Mouse (Mus musculus): ENCODE results near the gene Slc22a5.
"Not testable (repeated sequence)": the region's sequence is repeated elsewhere in the genome, so short reads cannot be mapped to it uniquely, and the experiment has no call there.

Gene Slc22a5

GRCm38 (mm10) chr11:53869172-53869571, 22.3 kb downstream of the Slc22a5 start:
- no peak for DNase-seq (ENCODE audit: low read depth, low spot score)
- H3K27me3 ChIP-seq (ENCODE audit: control insufficient read depth, insufficient read depth, low read length, poor library complexity, severe bottlenecking): no peaks in the 10 kb centered on the region
- 0 out of 2 replicates have a peak, but pooled peaks cover 6% of the 10 kb centered on the region for H3K36me3 ChIP-seq (ENCODE audit: control insufficient read depth, insufficient read depth, low read length, poor library complexity, severe bottlenecking)

- H3K36me3 ChIP-seq (ENCODE audit: control insufficient read depth, insufficient read depth, low read length, poor library complexity, severe bottlenecking); DNase-seq (ENCODE audit: low read depth, low spot score); H3K27me3 ChIP-seq (ENCODE audit: control insufficient read depth, insufficient read depth, low read length, poor library complexity, severe bottlenecking): not testable (repeated sequence)
Measured at GRCm38 (mm10) chr11:53868323-53868722, 23.1 kb downstream of the Slc22a5 start.

- H3K36me3 ChIP-seq (ENCODE audit: control insufficient read depth, insufficient read depth, low read length, poor library complexity, severe bottlenecking); H3K27me3 ChIP-seq (ENCODE audit: control insufficient read depth, insufficient read depth, low read length, poor library complexity, severe bottlenecking); DNase-seq (ENCODE audit: low read depth, low spot score): not testable (repeated sequence)
Measured at GRCm38 (mm10) chr11:53864724-53865310, 26.6 kb downstream of the Slc22a5 start.

- H3K27me3 ChIP-seq (ENCODE audit: control insufficient read depth, insufficient read depth, low read length, poor library complexity, severe bottlenecking); H3K36me3 ChIP-seq (ENCODE audit: control insufficient read depth, insufficient read depth, low read length, poor library complexity, severe bottlenecking); DNase-seq (ENCODE audit: low read depth, low spot score): not testable (repeated sequence)
Measured at GRCm38 (mm10) chr11:53860944-53861343, 30.5 kb downstream of the Slc22a5 start.

GRCm38 (mm10) chr11:53858761-53859580, 32.5 kb downstream of the Slc22a5 start, which contains the start of gene Gm12216:
TSS of gene Gm12216 (minus strand) at chr11:53859256.
- H3K36me3 ChIP-seq (ENCODE audit: control insufficient read depth, insufficient read depth, low read length, poor library complexity, severe bottlenecking); H3K27me3 ChIP-seq (ENCODE audit: control insufficient read depth, insufficient read depth, low read length, poor library complexity, severe bottlenecking): not testable (repeated sequence)
- peak; percentile 76 for DNase-seq (ENCODE audit: low read depth, low spot score)

GRCm38 (mm10) chr11:53858058-53858760, 33.3 kb downstream of the Slc22a5 start:
- no peak for DNase-seq (ENCODE audit: low read depth, low spot score)
- Histone ChIP-seq H3K36me3 (ENCODE audit: control insufficient read depth, insufficient read depth, low read length, poor library complexity, severe bottlenecking) (no peaks in the 10 kb centered on the region), H3K27me3 (ENCODE audit: control insufficient read depth, insufficient read depth, low read length, poor library complexity, severe bottlenecking) (no peaks in the 10 kb centered on the region)

- Histone ChIP-seq H3K36me3 (ENCODE audit: control insufficient read depth, insufficient read depth, low read length, poor library complexity, severe bottlenecking) (no peaks in the 10 kb centered on the region), H3K27me3 (ENCODE audit: control insufficient read depth, insufficient read depth, low read length, poor library complexity, severe bottlenecking) (no peaks in the 10 kb centered on the region)
- DNase-seq (ENCODE audit: low read depth, low spot score): no peak
Measured at GRCm38 (mm10) chr11:53853665-53854064, 37.8 kb downstream of the Slc22a5 start.

GRCm38 (mm10) chr11:53851795-53852194, 39.7 kb downstream of the Slc22a5 start:
- no peaks in the 10 kb centered on the region for H3K36me3 ChIP-seq (ENCODE audit: control insufficient read depth, insufficient read depth, low read length, poor library complexity, severe bottlenecking)
- DNase-seq (ENCODE audit: low read depth, low spot score): peak; percentile 80
- no peaks in the 10 kb centered on the region for H3K27me3 ChIP-seq (ENCODE audit: control insufficient read depth, insufficient read depth, low read length, poor library complexity, severe bottlenecking)

- Histone ChIP-seq H3K36me3 (ENCODE audit: control insufficient read depth, insufficient read depth, low read length, poor library complexity, severe bottlenecking) (no peaks in the 10 kb centered on the region), H3K27me3 (ENCODE audit: control insufficient read depth, insufficient read depth, low read length, poor library complexity, severe bottlenecking) (no peaks in the 10 kb centered on the region)
- peak; percentile 86 for DNase-seq (ENCODE audit: low read depth, low spot score)
Measured at GRCm38 (mm10) chr11:53849588-53850320, 41.7 kb downstream of the Slc22a5 start.

- Histone ChIP-seq H3K36me3 (ENCODE audit: control insufficient read depth, insufficient read depth, low read length, poor library complexity, severe bottlenecking) (no peaks in the 10 kb centered on the region), H3K27me3 (ENCODE audit: control insufficient read depth, insufficient read depth, low read length, poor library complexity, severe bottlenecking) (no peaks in the 10 kb centered on the region)
- peak; percentile 43 for DNase-seq (ENCODE audit: low read depth, low spot score)
Measured at GRCm38 (mm10) chr11:53845680-53846079, 45.8 kb downstream of the Slc22a5 start.

- Histone ChIP-seq H3K36me3 (ENCODE audit: control insufficient read depth, insufficient read depth, low read length, poor library complexity, severe bottlenecking) (no peaks in the 10 kb centered on the region), H3K27me3 (ENCODE audit: control insufficient read depth, insufficient read depth, low read length, poor library complexity, severe bottlenecking) (no peaks in the 10 kb centered on the region)
- DNase-seq (ENCODE audit: low read depth, low spot score): no peak
Measured at GRCm38 (mm10) chr11:53843106-53843505, 48.4 kb downstream of the Slc22a5 start.

- no peaks in the 10 kb centered on the region for H3K27me3 ChIP-seq (ENCODE audit: control insufficient read depth, insufficient read depth, low read length, poor library complexity, severe bottlenecking)
- H3K36me3 ChIP-seq (ENCODE audit: control insufficient read depth, insufficient read depth, low read length, poor library complexity, severe bottlenecking): no peaks in the 10 kb centered on the region
- DNase-seq (ENCODE audit: low read depth, low spot score): no peak
Measured at GRCm38 (mm10) chr11:53842161-53842581, 49.3 kb downstream of the Slc22a5 start.

- Histone ChIP-seq H3K27me3 (ENCODE audit: control insufficient read depth, insufficient read depth, low read length, poor library complexity, severe bottlenecking) (no peaks in the 10 kb centered on the region), H3K36me3 (ENCODE audit: control insufficient read depth, insufficient read depth, low read length, poor library complexity, severe bottlenecking) (no peaks in the 10 kb centered on the region)
- DNase-seq (ENCODE audit: low read depth, low spot score): no peak
Measured at GRCm38 (mm10) chr11:53841514-53841913, 49.9 kb downstream of the Slc22a5 start.

Measured in splenic B cell, adult 2 months (primary cell).